Mouse (Mus musculus) hindbrain, embryonic 15.5 days (tissue): ENCODE measurements at regions not wholly inside any gene's neighbourhood (a gene's known extent, or its start where the extent isn't known, plus 50 kb on each side); places are given as distances from the start of the nearest gene placed in this dataset.
A peak's percentile ranks its signal among the peaks of the same experiment; 100 is the strongest.

Source experiments
- ATAC-seq: fragments of 200-750 bp; cut with Nextera tagmentation; 2 replicates; pipeline ENCODE4 v1.8.0; 2017; ENCODE audit warnings: low read depth, moderate number of reproducible peaks, moderate TSS enrichment; ENCODE audit not compliant: low FRiP score
- H3K27ac ChIP-seq: fragments of 300-500 bp; sonication (generic); replicated peaks from 2 replicates; pipeline ENCODE4 v1.5.1; 2015; ENCODE audit warnings: mild to moderate bottlenecking, inconsistent platforms
- H3K27me3 ChIP-seq: fragments of 300-500 bp; sonication (generic); 2 replicates; pipeline ENCODE4 v1.6.1; 2015; ENCODE audit warnings: control low read depth, inconsistent platforms
- H3K36me3 ChIP-seq: fragments of 300-500 bp; sonication (generic); 2 replicates; pipeline ENCODE4 v1.6.1; 2015; ENCODE audit warnings: control low read depth, inconsistent platforms
- H3K4me1 ChIP-seq: fragments of 300-500 bp; sonication (generic); replicated peaks from 2 replicates; pipeline ENCODE4 v1.6.1; 2015; ENCODE audit warnings: control low read depth, inconsistent platforms
- H3K4me2 ChIP-seq: fragments of 300-500 bp; sonication (generic); 2 replicates; pipeline ENCODE4 v1.6.1; 2015; ENCODE audit warnings: moderate library complexity, mild to moderate bottlenecking, inconsistent platforms
- H3K4me3 ChIP-seq: fragments of 300-500 bp; sonication (generic); 2 replicates; pipeline ENCODE4 v1.5.1; 2015; ENCODE audit warnings: mild to moderate bottlenecking, inconsistent platforms
- H3K9ac ChIP-seq: fragments of 300-500 bp; sonication (generic); 2 replicates; pipeline ENCODE4 v1.6.1; 2015; ENCODE audit warnings: inconsistent platforms
- H3K9me3 ChIP-seq: fragments of 300-500 bp; sonication (generic); 2 replicates; pipeline ENCODE4 v1.6.1; 2016; ENCODE audit warnings: control low read depth, inconsistent platforms
- WGBS: fragments of 180-500 bp; shearing (Covaris S2); methylation state at CpG from one replicate; pipeline ENCODE4 v1.1.7; 2015; 5-methylcytosine and 5-hydroxymethylcytosine counted together

DNA sequence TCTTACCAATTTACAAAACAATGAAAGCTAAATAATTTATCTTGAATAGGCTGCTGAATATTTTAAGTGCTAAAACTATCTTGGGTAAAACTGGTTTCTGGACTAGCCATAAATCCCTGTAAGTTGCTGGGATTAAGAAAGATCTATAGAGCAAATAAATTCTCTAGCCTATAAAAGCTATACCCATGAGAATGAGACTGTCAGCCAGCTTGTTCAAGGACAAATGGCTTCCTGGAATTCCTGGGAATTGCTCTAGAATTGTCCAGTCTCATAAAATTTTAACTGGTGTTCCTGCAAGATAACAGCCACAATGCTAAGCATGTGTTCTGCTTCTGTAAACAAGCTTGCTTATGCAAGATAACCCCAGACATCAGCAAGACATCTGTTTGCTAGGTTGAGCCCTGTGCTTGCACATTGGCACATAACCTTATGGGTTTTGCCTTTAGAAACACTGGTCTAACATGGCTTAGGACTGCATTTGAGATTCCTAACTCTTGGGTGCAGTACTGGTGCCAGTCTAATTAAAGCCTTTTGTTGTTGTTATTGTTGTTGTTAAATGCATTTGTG is 180.2 kb upstream of the Syt10 start:
- no peaks in the 10 kb centered on the region for H3K9me3 ChIP-seq
- no peak overlapping the region for H3K9ac ChIP-seq
- H3K4me2 ChIP-seq = no peak overlapping the region
- ATAC-seq = no peak
- no peaks in the 10 kb centered on the region for H3K27me3 ChIP-seq
- H3K4me3 ChIP-seq = no peak overlapping the region
- H3K27ac ChIP-seq = no peak overlapping the region
- H3K4me1 ChIP-seq = no peaks in the 10 kb centered on the region
- H3K36me3 ChIP-seq = no peaks in the 10 kb centered on the region

DNA sequence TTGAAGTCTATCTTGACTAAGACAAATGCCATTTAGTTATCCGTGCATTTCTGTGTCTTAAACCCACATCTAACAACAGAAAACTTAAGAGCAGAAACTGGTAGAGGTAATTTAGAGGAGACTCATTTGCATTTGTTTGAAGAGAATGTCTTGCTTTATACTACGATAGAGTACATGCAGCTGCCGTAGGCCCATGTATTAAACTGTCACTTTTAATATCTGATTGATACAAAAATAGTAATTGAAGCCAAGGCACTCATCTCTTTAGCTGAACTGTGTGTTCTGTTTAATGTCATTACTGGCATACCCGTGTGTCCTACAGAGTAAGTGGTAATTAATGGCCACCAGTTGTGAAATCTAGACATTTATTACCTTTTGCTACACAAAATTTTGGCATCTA is 181.5 kb upstream of the Syt10 start:
- H3K27ac ChIP-seq = no peak overlapping the region
- no peaks in the 10 kb centered on the region for H3K27me3 ChIP-seq
- ATAC-seq = no peak
- no peak overlapping the region for H3K4me2 ChIP-seq
- no peak overlapping the region for H3K4me3 ChIP-seq
- H3K9ac ChIP-seq = no peak overlapping the region
- 70% methylated on average over 4 of the region's 4 CpGs for WGBS
- no peaks in the 10 kb centered on the region for H3K36me3 ChIP-seq
- H3K9me3 ChIP-seq = no peaks in the 10 kb centered on the region
- no peaks in the 10 kb centered on the region for H3K4me1 ChIP-seq

DNA sequence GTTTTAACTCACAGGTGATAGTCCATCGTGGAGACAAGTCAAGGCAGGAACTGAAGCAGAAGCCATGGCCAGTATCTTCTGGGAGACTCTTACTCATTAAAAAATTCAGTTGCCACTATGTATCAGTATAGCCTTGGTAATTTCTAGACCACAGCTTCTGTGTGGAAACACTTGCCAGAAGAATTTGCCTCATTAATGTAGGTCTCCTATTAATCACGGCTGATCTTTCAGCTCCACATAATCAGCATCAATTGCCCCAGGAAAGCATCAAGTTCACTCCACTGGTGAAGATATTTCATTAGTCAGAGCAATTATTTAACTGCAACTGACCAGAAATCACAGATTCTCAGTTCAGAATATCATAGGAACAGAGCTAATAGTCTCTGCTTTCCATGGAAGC is 189.8 kb upstream of the Alg10b start:
- no peaks in the 10 kb centered on the region for H3K9me3 ChIP-seq
- no peak for ATAC-seq
- WGBS = 84% methylated on average over 2 of the region's 2 CpGs

DNA sequence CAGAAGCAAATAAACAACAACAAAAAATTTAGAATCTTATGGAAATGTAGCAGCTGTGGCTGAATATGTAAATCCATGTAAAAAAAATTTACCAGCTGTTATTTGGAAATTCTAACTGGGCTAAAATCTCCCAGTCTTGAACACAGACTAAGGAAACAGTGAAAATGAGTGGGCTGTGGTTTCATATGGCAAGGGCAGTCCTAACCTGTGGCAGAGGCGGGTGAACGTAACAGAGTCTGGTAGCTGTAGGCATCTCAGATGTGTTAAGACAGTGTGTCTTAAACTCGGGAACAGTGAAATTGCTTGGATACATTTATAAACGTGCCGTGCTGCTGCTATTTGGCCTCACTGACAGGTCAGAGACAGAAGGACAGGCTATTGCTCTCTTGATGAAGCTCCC is 178.4 kb upstream of the Alg10b start:
- Histone ChIP-seq H3K9me3 (no peaks in the 10 kb centered on the region), H3K9ac (no peak overlapping the region), H3K4me3 (no peak overlapping the region), H3K27ac (no peak overlapping the region; the same call in 1 of the 2 replicates), H3K4me1 (peaks cover 3% of the 10 kb centered on the region; the same call in 1 of the 2 replicates), H3K27me3 (no peaks in the 10 kb centered on the region), H3K36me3 (no peaks in the 10 kb centered on the region), H3K4me2 (no peak overlapping the region)
- 68% methylated on average over 5 of the region's 5 CpGs for WGBS
- ATAC-seq = no peak

More for the DNA sequence above, 189.8 kb upstream of the Alg10b start:
- Histone ChIP-seq H3K27ac (no peak overlapping the region), H3K9ac (no peak overlapping the region), H3K4me1 (no peaks in the 10 kb centered on the region), H3K36me3 (no peaks in the 10 kb centered on the region), H3K4me3 (no peak overlapping the region), H3K27me3 (no peaks in the 10 kb centered on the region), H3K4me2 (no peak overlapping the region)

DNA sequence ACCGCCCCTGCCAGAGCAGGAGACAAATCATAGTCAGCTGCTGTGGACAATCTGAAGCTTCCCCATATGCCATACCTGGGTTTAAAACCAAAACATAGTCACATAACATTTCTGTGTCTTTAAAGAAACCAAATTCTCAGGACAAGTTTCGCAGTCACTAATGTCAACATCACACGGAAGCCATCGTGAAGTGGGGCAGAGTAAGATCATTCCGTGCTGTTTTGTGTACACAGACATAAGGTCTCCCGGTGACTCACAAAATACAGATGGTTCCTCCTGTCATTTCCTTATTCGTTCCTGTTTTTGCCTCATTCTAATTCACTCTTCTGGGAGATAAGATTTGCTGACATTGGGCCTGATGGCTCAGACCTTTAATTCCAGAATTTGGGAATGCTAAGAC is 162.1 kb upstream of the Alg10b start:
- no peak for ATAC-seq
- no peaks in the 10 kb centered on the region for H3K9me3 ChIP-seq
- no peak overlapping the region for H3K4me2 ChIP-seq
- 80% methylated on average over 7 of the region's 7 CpGs for WGBS
- no peaks in the 10 kb centered on the region for H3K36me3 ChIP-seq
- H3K27ac ChIP-seq = no peak overlapping the region
- H3K9ac ChIP-seq = no peak overlapping the region
- no peaks in the 10 kb centered on the region for H3K4me1 ChIP-seq
- no peaks in the 10 kb centered on the region for H3K27me3 ChIP-seq
- no peak overlapping the region for H3K4me3 ChIP-seq

DNA sequence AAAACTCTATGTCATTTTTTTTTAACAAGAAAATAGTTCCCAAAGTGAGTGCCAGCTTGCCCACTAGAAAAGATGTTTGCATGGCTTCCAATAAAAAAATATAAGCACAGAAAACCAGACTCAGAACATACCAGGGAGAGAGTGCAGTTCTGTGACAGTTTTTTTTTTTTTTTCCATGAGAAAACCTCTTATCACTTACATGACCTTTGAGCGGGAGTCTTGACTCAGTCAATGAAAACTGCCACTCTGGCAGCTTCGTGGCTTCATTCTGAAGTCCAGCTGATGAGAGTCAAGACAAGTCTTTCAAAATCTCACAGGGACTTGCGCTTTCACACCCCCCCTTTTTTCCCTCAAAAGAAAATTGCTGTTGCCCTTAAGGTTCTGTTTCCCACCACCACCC is 158.3 kb upstream of the Alg10b start:
- Histone ChIP-seq H3K4me3 (no peak overlapping the region), H3K27ac (no peak overlapping the region), H3K4me2 (no peak overlapping the region), H3K9me3 (no peaks in the 10 kb centered on the region), H3K36me3 (no peaks in the 10 kb centered on the region), H3K27me3 (no peaks in the 10 kb centered on the region), H3K9ac (no peak overlapping the region), H3K4me1 (no peaks in the 10 kb centered on the region)
- 74% methylated on average over 3 of the region's 3 CpGs for WGBS
- ATAC-seq = no peak

DNA sequence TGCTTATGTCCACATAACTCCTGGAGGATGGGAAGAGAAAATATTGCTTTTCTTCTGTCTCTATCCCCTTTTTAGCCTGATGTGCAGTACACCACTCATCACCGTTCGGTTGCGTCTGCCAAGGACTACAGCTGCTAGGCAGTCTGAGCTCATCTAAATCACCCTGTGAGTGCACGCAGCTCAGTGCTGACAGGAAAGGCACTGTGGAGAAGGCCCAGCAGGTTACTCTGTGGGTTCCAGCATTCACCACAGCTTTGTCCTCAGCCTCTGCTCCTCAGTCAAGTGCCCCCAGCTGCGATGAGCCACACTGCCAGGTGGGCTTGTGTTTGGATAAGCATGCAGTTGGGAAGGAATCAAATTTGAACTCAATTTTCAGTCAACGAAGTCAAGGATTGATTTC is 152.0 kb upstream of the Alg10b start:
- no peak overlapping the region for H3K9ac ChIP-seq
- H3K4me1 ChIP-seq = no peaks in the 10 kb centered on the region
- WGBS = 58% methylated on average over 6 of the region's 6 CpGs
- no peak overlapping the region for H3K4me2 ChIP-seq
- H3K27me3 ChIP-seq = no peaks in the 10 kb centered on the region
- H3K4me3 ChIP-seq = no peak overlapping the region
- H3K36me3 ChIP-seq = no peaks in the 10 kb centered on the region
- H3K9me3 ChIP-seq = no peaks in the 10 kb centered on the region
- peak; percentile 63; the same call in 1 of the 2 replicates for ATAC-seq
- no peak overlapping the region for H3K27ac ChIP-seq

DNA sequence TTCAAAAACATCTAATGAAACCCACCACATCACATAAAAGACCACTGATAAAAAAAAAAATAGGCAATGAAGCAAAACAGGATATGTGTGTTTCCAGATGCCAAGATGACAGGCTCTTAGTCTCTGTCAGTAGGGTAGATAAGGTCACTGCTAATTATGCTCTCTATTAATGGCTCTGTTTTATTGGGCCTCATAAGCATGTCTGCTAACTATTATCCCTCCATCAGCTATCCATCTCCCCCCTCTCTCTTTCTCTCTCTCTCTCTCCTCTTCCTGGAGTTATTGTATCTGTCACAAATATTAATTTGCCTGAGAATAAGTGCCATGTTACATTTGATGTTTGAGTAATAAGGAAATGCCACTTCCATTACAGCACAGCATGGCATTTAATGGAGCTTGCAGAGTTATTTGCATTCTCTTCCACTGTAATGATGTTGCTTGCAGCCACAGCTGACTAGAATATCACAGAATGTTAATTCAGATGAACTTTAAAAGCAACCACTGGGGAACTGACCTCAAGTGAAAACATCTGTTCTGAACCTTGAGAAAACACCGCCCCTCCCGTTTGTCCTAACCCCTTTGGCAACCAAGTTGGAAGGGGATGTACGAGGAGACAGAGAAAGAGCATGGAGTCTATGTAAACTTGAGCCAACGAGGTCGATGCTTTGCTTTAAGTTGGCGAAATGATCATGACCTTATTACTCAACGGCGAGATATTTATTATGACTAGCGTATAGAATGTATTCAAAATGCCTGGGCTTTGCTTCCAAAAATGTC is 141.7 kb upstream of the Alg10b start:
- H3K4me2 ChIP-seq = no peak overlapping the region
- H3K27me3 ChIP-seq = no peaks in the 10 kb centered on the region
- no peaks in the 10 kb centered on the region for H3K36me3 ChIP-seq
- ATAC-seq = no peak
- no peak overlapping the region for H3K9ac ChIP-seq
- no peaks in the 10 kb centered on the region for H3K4me1 ChIP-seq
- H3K27ac ChIP-seq = 0 out of 2 replicates have a peak overlapping the region, but pooled peaks have one; percentile 4
- no peak overlapping the region for H3K4me3 ChIP-seq
- H3K9me3 ChIP-seq = no peaks in the 10 kb centered on the region
- 65% methylated on average over 9 of the region's 9 CpGs for WGBS

DNA sequence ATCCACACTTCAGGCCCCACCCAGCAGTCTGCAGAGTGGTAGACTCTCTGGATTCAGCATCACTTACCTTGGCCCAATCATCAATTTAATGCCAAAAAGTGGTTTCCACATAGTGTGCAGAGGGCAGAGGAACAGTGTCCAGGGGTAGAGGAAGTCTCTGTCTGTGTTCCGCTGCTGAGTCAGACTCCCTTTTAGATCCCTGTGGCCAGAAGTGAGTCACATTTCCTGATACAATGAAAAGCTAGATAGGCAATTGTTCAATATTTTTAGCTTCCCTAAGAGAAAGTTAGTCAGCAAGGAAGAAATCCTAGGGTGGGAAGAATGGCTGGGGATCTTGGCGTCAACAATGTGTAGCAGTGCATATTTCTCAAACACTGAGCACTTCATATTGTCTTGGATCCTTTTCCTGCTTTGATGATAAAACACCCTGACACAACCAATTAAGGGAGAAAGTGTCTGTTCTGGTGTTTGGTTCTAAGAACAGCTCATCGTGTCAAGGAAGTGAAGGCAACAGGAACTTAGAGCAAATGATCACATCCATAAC is 114.6 kb upstream of the Alg10b start:
- H3K27ac ChIP-seq = no peak overlapping the region
- ATAC-seq = no peak
- H3K9ac ChIP-seq = no peak overlapping the region
- no peaks in the 10 kb centered on the region for H3K4me1 ChIP-seq
- no peaks in the 10 kb centered on the region for H3K9me3 ChIP-seq
- no peaks in the 10 kb centered on the region for H3K36me3 ChIP-seq
- 90% methylated on average over 3 of the region's 3 CpGs for WGBS
- no peak overlapping the region for H3K4me3 ChIP-seq
- no peaks in the 10 kb centered on the region for H3K27me3 ChIP-seq
- no peak overlapping the region for H3K4me2 ChIP-seq

DNA sequence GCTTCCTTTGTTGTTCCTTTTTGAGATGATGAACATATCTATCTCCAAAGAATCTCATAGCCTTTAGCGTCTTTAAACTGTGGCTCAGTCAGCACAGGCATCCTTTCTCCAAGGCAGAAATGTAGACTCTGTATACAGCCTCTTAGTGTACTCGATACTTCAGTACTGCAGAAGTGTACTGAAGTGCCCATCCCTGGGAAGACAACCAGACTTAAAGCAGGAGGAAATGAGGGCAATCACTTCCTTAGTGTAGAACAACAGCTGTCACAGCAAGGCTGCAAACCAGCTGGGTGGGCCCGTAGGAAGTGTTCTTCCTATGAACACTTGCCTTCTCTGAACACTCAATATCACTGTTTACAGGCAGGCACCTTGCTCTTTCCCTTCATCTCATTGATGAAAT is 110.5 kb upstream of the Alg10b start:
- Histone ChIP-seq H3K36me3 (no peaks in the 10 kb centered on the region), H3K4me1 (no peaks in the 10 kb centered on the region), H3K4me3 (no peak overlapping the region), H3K27me3 (no peaks in the 10 kb centered on the region), H3K4me2 (no peak overlapping the region), H3K9me3 (no peaks in the 10 kb centered on the region), H3K27ac (no peak overlapping the region), H3K9ac (no peak overlapping the region)
- 84% methylated on average over 3 of the region's 3 CpGs for WGBS
- no peak for ATAC-seq

DNA sequence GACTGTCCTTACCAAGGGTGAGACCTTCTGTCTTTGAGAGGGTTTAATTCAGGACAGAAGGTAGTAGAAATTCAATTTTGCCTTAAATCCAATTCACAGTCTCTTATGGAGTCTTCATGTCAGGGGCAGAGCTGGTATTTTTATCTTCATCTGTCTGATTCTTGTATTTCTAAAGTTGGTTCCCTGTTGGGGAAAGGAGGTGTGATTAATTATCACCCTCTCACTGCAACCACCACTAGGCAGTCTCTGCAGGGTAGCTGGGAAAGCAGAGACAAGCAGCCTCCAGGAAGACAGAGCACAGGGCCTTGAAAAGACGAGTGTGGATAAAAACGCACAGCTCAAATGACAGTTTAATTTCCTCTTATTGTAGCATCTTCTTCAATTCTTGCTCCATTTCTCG is 104.4 kb upstream of the Alg10b start:
- no peak overlapping the region for H3K27ac ChIP-seq
- no peaks in the 10 kb centered on the region for H3K36me3 ChIP-seq
- no peaks in the 10 kb centered on the region for H3K27me3 ChIP-seq
- no peaks in the 10 kb centered on the region for H3K4me1 ChIP-seq
- no peak overlapping the region for H3K4me2 ChIP-seq
- 71% methylated on average over 3 of the region's 3 CpGs for WGBS
- H3K4me3 ChIP-seq = no peak overlapping the region
- H3K9me3 ChIP-seq = no peaks in the 10 kb centered on the region
- no peak for ATAC-seq
- H3K9ac ChIP-seq = no peak overlapping the region

DNA sequence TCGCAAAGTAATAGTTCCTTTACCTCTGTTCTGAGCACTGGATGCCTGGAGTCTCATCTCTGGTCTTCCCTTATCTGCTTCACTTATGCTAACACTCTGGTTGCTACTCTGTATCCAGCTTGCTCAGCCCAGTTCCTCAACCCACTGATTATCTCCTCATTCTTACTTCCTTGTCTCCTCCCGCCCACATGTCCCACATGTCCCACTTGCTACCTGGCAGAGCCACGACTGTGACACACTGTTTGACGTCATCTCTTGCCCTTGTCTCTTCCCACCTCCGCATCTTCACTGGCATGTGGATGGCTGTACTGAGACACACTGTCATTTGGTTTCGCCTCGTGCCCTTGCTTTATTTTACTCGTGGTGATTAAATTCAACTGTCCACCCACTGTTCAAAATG is 100.1 kb upstream of the Alg10b start:
- ATAC-seq = no peak
- Histone ChIP-seq H3K9ac (no peak overlapping the region), H3K36me3 (no peaks in the 10 kb centered on the region), H3K4me3 (no peak overlapping the region), H3K27ac (no peak overlapping the region), H3K9me3 (no peaks in the 10 kb centered on the region), H3K4me2 (no peak overlapping the region), H3K4me1 (no peaks in the 10 kb centered on the region), H3K27me3 (no peaks in the 10 kb centered on the region)
- 89% methylated on average over 8 of the region's 8 CpGs for WGBS
